Mouse (Mus musculus) forebrain, embryonic 16.5 days (tissue): ENCODE measurements around the gene Omd. TPM values are rescaled to one million over a fixed set of nuclear protein-coding genes. Genes with fewer than 3 reads are reported as not detected.

ENCODE experiments used
- polyA plus RNA-seq: library from polyadenylated mRNA; unstranded; fragments of >200 nt; fragmentation: Nextera tagmentation; extraction: Ambion mirVana; gene quantifications from 2 replicates; pipeline ENCODE4 v1.2.1, GENCODE M21; 2015

Omd gene
- polyA plus RNA-seq, 1 experiment from 2014 or later = 0.80 TPM

Other genes with a start within 250 kb of the Omd start
- gene Bicd2, start 240.9 kb upstream of the Omd start, polyA plus RNA-seq = 30.1 and 31.5 TPM in 2 replicates
- 16.9 and 17.3 TPM in 2 replicates for gene Ippk, start 161.2 kb upstream of the Omd start, polyA plus RNA-seq
- 0.58 and 0.61 TPM in 2 replicates for gene Tes3-ps, start 89.1 kb upstream of the Omd start, polyA plus RNA-seq
- 1.5 and 1.6 TPM in 2 replicates for gene Ecm2, start 77.7 kb upstream of the Omd start, polyA plus RNA-seq
- gene Aspn, start 38.0 kb upstream of the Omd start, polyA plus RNA-seq = 0.63 and 3.6 TPM in 2 replicates
- 9.7 and 18.8 TPM in 2 replicates for gene Ogn, start 25.6 kb downstream of the Omd start, polyA plus RNA-seq
- 10.6 and 11.8 TPM in 2 replicates for gene Cenpp, start 70.3 kb downstream of the Omd start, polyA plus RNA-seq
- 24.4 and 25.2 TPM in 2 replicates for gene Nol8, start 70.6 kb downstream of the Omd start, polyA plus RNA-seq
- 63.9 and 64.3 TPM in 2 replicates for gene Iars, start 99.6 kb downstream of the Omd start, polyA plus RNA-seq
- gene Gm30302, start 216.5 kb downstream of the Omd start, polyA plus RNA-seq = not detected in 2 replicates